Mouse (Mus musculus) thymus, adult 2 months (tissue): ENCODE measurements at regions not wholly inside any gene's neighbourhood (a gene's known extent, or its start where the extent isn't known, plus 50 kb on each side); places are given as distances from the start of the nearest gene placed in this dataset.

Source experiments
- DNase-seq: peaks from one replicate; pipeline ENCODE4 v3.0.0; 2021
- H3K27ac ChIP-seq: fragments of 200-500 bp; 2 replicates; pipeline ENCODE4 v1.5.1; 2012; ENCODE audit warnings: low read length, control low read depth; ENCODE audit not compliant: control insufficient read depth, insufficient read depth
- H3K27me3 ChIP-seq: fragments of 200-500 bp; 2 replicates; pipeline ENCODE4 v1.6.1; 2012; ENCODE audit warnings: mild to moderate bottlenecking, low read length, moderate library complexity, mixed read lengths; ENCODE audit not compliant: control insufficient read depth, insufficient read depth
- H3K36me3 ChIP-seq: fragments of 200-500 bp; 2 replicates; pipeline ENCODE4 v1.6.1; 2012; ENCODE audit warnings: mild to moderate bottlenecking, low read length, moderate library complexity; ENCODE audit not compliant: control insufficient read depth, insufficient read depth
- H3K4me1 ChIP-seq: fragments of 200-500 bp; replicated peaks from 2 replicates; pipeline ENCODE4 v1.6.1; 2012; ENCODE audit warnings: low read length; ENCODE audit not compliant: control insufficient read depth, insufficient read depth
- H3K4me3 ChIP-seq: fragments of 200-500 bp; 2 replicates; pipeline ENCODE4 v1.5.1; 2012; ENCODE audit warnings: mild to moderate bottlenecking, low read length, control low read depth, moderate library complexity; ENCODE audit not compliant: control insufficient read depth, insufficient read depth
- CTCF ChIP-seq: fragments of 200-500 bp; IDR thresholded peaks from 2 replicates; pipeline ENCODE4 v1.5.1; 2012; ENCODE audit warnings: mild to moderate bottlenecking, control low read depth, low read length, moderate library complexity, borderline replicate concordance; ENCODE audit not compliant: control insufficient read depth, poor library complexity, insufficient read depth; ENCODE audit errors: extremely low read depth
- POLR2A ChIP-seq: fragments of 200-500 bp; IDR thresholded peaks from 2 replicates; pipeline ENCODE4 v1.6.1; 2012; ENCODE audit warnings: mild to moderate bottlenecking, low read length, control low read depth, moderate library complexity; ENCODE audit not compliant: control insufficient read depth, poor library complexity, insufficient read depth; ENCODE audit errors: extremely low read depth
- WGBS: fragments of 180-500 bp; shearing (Covaris S2); methylation state at CpG from one replicate; pipeline ENCODE4 v1.1.7; 2018; 5-methylcytosine and 5-hydroxymethylcytosine counted together

DNA sequence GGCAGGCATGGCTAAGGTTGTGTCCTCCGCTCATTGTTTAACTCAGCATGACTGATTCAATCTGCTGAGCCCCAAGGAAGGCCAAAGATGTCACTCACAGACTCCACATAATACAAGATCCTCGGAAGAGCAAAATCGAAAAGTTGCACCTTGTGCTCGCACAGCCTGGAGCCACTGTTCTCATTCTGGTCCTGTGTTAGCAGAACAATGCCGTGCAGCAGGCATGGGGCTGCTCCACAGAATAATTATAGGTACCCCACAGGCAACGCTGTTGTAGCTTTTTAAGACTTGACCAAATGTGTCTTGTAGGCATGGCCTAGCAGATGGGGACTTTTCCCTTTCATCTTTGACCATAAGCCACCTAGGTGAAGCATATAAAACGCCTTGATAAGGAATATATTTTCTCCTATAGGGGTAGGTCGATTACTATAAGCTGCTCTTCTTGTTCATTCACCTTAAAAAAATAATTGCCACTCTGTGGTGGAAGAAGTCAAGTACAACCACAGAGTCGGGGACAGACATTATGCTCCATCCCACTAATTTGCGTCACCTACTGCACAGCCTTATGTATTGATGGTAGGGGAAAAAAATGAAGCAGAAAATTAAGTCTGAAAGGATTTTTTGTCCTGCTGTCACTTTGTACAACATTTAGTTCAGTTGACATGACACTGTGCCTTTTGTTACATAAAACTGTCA, 529.8 kb upstream of the Itga1 start:
- Histone ChIP-seq H3K27ac (no peak overlapping the region), H3K4me3 (no peak overlapping the region), H3K36me3 (no peaks in the 10 kb centered on the region), H3K27me3 (no peaks in the 10 kb centered on the region), H3K4me1 (no peaks in the 10 kb centered on the region)
- TF ChIP-seq POLR2A: no peak
- DNase-seq: no peak
- WGBS: 89% methylated on average over 10 of the region's 10 CpGs

DNA sequence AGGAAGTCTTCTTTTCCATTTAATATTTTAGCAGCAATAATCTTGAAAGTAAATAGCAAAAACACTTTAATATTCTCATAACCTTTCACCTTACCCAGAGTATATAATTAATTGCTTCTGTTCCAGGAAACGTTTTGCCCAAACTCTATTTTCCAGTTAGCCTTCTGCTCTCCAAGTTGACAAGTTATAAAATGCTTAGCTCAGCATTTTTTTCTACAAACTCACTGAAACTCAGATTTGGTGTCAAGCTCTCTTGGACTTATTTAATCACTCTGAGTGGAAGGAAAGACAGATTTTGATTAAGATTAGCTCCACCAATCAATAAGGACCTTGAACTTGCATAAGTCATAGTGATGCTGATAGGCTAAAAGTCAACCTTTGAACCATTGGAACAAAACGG, 528.8 kb upstream of the Itga1 start:
- no peaks in the 10 kb centered on the region for H3K36me3 ChIP-seq
- 77% methylated on average over 2 of the region's 2 CpGs for WGBS
- TF ChIP-seq POLR2A (no peak), CTCF (no peak)
- H3K27ac ChIP-seq: no peak overlapping the region
- no peak for DNase-seq
- no peaks in the 10 kb centered on the region for H3K27me3 ChIP-seq
- no peaks in the 10 kb centered on the region for H3K4me1 ChIP-seq
- no peak overlapping the region for H3K4me3 ChIP-seq

DNA sequence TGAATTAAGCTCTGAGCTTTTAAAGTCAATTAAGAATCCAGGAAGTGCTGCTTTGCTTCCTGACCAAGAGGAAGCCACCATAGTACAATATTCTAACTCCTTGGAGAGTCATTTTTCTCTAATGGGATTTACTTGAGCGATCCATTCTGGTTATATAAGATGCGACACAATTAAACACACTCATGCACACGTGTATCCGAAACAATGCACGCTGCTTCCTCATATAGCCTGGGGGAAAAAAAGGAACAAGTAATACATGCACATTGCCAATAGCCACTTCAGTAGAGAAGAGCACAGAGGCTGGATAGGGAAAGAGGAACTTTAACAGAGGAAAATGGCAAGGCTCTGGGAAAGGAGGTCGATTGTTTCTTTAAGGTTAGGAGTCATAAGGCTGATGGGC, 511.4 kb upstream of the Itga1 start:
- no peak overlapping the region for H3K4me3 ChIP-seq
- TF ChIP-seq POLR2A: no peak
- 63% methylated on average over 6 of the region's 6 CpGs for WGBS
- H3K4me1 ChIP-seq: no peaks in the 10 kb centered on the region
- no peaks in the 10 kb centered on the region for H3K36me3 ChIP-seq
- H3K27ac ChIP-seq: no peak overlapping the region
- no peak for DNase-seq
- H3K27me3 ChIP-seq: no peaks in the 10 kb centered on the region

DNA sequence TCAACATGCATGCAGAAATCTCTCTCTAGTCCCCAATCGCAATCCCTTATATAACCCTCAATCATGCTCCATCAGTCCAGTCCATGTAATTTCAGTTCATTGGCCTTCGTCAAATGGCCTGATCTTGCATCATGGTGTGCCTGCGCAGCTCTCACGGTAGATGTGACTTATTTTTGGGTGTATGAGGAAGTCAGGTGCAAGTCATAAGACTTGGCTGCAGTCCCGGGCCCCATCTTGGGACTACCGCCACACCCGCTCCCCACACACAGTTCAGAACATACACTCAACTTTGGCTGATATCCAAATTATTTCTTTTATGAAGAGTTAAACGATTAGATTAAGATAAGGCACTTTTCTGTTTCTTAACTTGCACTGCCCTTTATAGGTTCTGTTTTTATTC, 504.7 kb upstream of the Itga1 start:
- Histone ChIP-seq H3K4me1 (no peaks in the 10 kb centered on the region), H3K36me3 (no peaks in the 10 kb centered on the region), H3K27me3 (no peaks in the 10 kb centered on the region), H3K4me3 (no peak overlapping the region), H3K27ac (no peak overlapping the region)
- 89% methylated on average over 8 of the region's 8 CpGs for WGBS
- TF ChIP-seq POLR2A: no peak
- no peak for TF ChIP-seq CTCF
- no peak for DNase-seq

DNA sequence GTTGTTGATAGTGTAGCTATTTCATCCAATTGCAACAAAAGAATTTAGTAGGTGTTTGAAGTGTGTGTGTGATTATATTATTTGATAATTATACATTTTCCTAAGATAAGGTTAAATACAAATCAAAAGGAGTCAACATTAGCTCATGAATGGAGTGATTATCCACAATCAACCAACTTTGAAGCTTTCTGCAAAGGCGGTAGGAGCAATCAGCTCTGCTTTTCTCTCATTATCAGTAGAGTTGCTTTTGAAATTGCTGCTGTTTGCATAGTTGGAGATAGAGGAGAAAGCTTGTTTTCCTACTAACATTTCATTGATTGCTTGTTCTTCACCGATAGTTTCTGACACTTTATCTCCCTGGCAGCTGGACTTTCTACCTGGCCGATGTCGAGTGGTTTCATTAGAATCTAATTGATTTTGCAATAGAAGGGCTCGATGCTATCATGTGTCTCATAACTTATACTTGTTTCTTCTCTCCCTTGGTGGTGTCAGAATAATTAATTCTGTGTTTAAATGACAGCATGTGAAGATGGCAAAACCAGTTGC, 493.4 kb upstream of the Itga1 start:
- Histone ChIP-seq H3K4me1 (no peaks in the 10 kb centered on the region), H3K4me3 (no peak overlapping the region), H3K27me3 (no peaks in the 10 kb centered on the region), H3K36me3 (no peaks in the 10 kb centered on the region), H3K27ac (no peak overlapping the region)
- 93% methylated on average over 5 of the region's 5 CpGs for WGBS
- DNase-seq: no peak
- no peak for TF ChIP-seq POLR2A
- TF ChIP-seq CTCF: no peak

DNA sequence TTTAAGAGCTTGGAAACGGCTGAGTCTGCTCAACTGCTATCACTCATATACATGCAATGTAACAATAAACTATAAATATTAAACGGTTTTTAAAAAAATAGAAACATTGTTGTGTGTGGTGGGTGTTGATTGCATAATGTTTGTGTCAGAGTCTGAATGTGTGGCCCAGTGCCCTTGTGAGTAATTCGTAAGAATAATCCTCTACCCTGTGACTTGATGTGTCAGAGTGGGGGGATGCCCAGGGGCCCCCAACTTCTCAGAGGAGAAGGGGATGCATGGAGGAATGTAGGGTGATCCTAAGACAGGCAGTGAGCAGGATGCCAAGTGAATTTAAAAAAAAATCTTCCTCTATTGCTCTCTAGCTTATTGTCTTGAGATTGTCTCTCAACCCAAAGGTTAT, 474.2 kb upstream of the Itga1 start:
- H3K27ac ChIP-seq: no peak overlapping the region
- TF ChIP-seq CTCF (no peak), POLR2A (no peak)
- no peaks in the 10 kb centered on the region for H3K36me3 ChIP-seq
- H3K27me3 ChIP-seq: no peaks in the 10 kb centered on the region
- no peak for DNase-seq
- H3K4me1 ChIP-seq: no peaks in the 10 kb centered on the region
- H3K4me3 ChIP-seq: no peak overlapping the region
- WGBS: 85% methylated on average over 3 of the region's 3 CpGs

DNA sequence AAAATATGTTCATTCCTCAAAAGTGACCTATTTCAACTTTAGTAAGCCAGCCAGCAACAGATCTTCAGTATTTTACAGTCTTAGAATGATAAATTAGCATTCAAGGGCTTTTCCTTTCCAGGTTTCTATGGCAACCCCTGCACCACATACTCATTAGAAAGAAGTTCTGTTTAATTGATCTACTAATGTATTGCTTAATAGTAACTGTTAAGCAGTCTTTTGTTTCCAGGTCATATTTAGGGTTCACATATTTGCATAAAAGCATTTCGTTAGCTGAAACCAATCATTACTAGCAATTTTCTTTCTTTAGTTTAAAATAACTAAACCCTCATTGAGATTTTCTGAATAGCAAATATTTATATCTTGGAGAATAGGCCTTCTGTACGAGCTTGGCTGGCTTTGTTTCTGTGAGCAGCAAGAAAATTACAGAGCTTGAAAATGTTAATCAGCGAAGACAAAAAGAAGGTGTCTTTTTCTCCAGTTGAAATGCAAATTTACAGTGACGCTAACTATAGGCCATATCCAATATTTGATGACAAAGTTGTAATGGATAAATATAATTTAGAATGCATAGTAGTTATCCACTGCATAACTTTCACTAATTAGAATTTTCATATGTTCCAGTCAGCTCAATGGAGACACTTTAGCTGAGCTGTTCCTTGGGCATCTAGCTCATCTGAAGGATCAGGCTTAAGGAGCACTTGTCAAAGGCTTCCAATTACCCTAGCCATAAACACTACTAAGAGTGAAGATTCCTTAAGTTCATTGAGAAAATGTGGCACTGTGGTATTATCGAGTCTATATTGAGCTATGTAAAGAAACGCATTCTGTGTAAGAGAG, 473.5 kb upstream of the Itga1 start:
- no peaks in the 10 kb centered on the region for H3K36me3 ChIP-seq
- TF ChIP-seq POLR2A: no peak
- no peak for TF ChIP-seq CTCF
- no peak for DNase-seq
- H3K27me3 ChIP-seq: no peaks in the 10 kb centered on the region
- WGBS: 90% methylated on average over 6 of the region's 6 CpGs
- H3K4me1 ChIP-seq: no peaks in the 10 kb centered on the region
- no peak overlapping the region for H3K4me3 ChIP-seq
- H3K27ac ChIP-seq: no peak overlapping the region
